Mouse (Mus musculus): ENCODE results near the gene Dnttip1. TPM values are rescaled to one million over a fixed set of nuclear protein-coding genes. Genes with fewer than 3 reads are reported as not detected.
"Not testable (repeated sequence)": the region's sequence is repeated elsewhere in the genome, so short reads cannot be mapped to it uniquely, and the experiment has no call there.

Dnttip1 gene
- total RNA-seq, 2 experiments from 2014 or later: 17.0 to 17.5 TPM

- peak; percentile 82 for DNase-seq
Measured at GRCm38 (mm10) chr2:164781876-164782275, 36.1 kb downstream of the Dnttip1 start.

- no peak for DNase-seq
Measured at GRCm38 (mm10) chr2:164783926-164784581, 38.3 kb downstream of the Dnttip1 start.

- DNase-seq: no peak
Measured at GRCm38 (mm10) chr2:164784869-164785420, 39.2 kb downstream of the Dnttip1 start.

GRCm38 (mm10) chr2:164785481-164786387, 40.0 kb downstream of the Dnttip1 start, which contains the start of gene Snx21:
TSS of gene Snx21 (plus strand) at chr2:164785823.
- peak; percentile 97 for DNase-seq

- no peak for DNase-seq
Measured at GRCm38 (mm10) chr2:164786388-164786885, 40.7 kb downstream of the Dnttip1 start.

- DNase-seq: no peak
Measured at GRCm38 (mm10) chr2:164787032-164787431, 41.2 kb downstream of the Dnttip1 start.

- no peak for DNase-seq
Measured at GRCm38 (mm10) chr2:164787779-164788178, 42.0 kb downstream of the Dnttip1 start.

- DNase-seq: peak; percentile 10
Measured at GRCm38 (mm10) chr2:164788411-164788810, 42.6 kb downstream of the Dnttip1 start.

GRCm38 (mm10) chr2:164790451-164790850, 44.7 kb downstream of the Dnttip1 start:
- DNase-seq: no peak

GRCm38 (mm10) chr2:164791841-164792261, 46.1 kb downstream of the Dnttip1 start:
- DNase-seq: no peak

- no peak for DNase-seq
Measured at GRCm38 (mm10) chr2:164792400-164793190, 46.8 kb downstream of the Dnttip1 start.

GRCm38 (mm10) chr2:164793236-164793635, 47.5 kb downstream of the Dnttip1 start:
- peak; percentile 35 for DNase-seq

- no peak for DNase-seq
Measured at GRCm38 (mm10) chr2:164793772-164794171, 48.0 kb downstream of the Dnttip1 start.

GRCm38 (mm10) chr2:164794293-164794692, 48.5 kb downstream of the Dnttip1 start:
- DNase-seq: peak; percentile 69

- DNase-seq: no peak
Measured at GRCm38 (mm10) chr2:164795868-164796267, 50.1 kb downstream of the Dnttip1 start.

- not testable (repeated sequence) for DNase-seq
Measured at GRCm38 (mm10) chr2:164798554-164798953, 52.8 kb downstream of the Dnttip1 start.

GRCm38 (mm10) chr2:164800252-164801004, 54.6 kb downstream of the Dnttip1 start:
- DNase-seq: no peak

GRCm38 (mm10) chr2:164803201-164803920, 57.6 kb downstream of the Dnttip1 start:
- DNase-seq: no peak

GRCm38 (mm10) chr2:164803921-164804313, 58.1 kb downstream of the Dnttip1 start:
- DNase-seq: no peak

All from gastrocnemius, postnatal 25 days (tissue).